Mouse (Mus musculus) thymus, adult 2 months (tissue): ENCODE data around the gene Recql5.
A peak's percentile ranks its signal among the peaks of the same experiment; 100 is the strongest.

Experiments used
- CTCF ChIP-seq: fragments of 200-500 bp; IDR thresholded peaks from 2 replicates; pipeline ENCODE4 v1.5.1; 2012; ENCODE audit warnings: mild to moderate bottlenecking, control low read depth, low read length, moderate library complexity, borderline replicate concordance; ENCODE audit not compliant: control insufficient read depth, poor library complexity, insufficient read depth; ENCODE audit errors: extremely low read depth
- POLR2A ChIP-seq: fragments of 200-500 bp; IDR thresholded peaks from 2 replicates; pipeline ENCODE4 v1.6.1; 2012; ENCODE audit warnings: mild to moderate bottlenecking, low read length, control low read depth, moderate library complexity; ENCODE audit not compliant: control insufficient read depth, poor library complexity, insufficient read depth; ENCODE audit errors: extremely low read depth

DNA sequence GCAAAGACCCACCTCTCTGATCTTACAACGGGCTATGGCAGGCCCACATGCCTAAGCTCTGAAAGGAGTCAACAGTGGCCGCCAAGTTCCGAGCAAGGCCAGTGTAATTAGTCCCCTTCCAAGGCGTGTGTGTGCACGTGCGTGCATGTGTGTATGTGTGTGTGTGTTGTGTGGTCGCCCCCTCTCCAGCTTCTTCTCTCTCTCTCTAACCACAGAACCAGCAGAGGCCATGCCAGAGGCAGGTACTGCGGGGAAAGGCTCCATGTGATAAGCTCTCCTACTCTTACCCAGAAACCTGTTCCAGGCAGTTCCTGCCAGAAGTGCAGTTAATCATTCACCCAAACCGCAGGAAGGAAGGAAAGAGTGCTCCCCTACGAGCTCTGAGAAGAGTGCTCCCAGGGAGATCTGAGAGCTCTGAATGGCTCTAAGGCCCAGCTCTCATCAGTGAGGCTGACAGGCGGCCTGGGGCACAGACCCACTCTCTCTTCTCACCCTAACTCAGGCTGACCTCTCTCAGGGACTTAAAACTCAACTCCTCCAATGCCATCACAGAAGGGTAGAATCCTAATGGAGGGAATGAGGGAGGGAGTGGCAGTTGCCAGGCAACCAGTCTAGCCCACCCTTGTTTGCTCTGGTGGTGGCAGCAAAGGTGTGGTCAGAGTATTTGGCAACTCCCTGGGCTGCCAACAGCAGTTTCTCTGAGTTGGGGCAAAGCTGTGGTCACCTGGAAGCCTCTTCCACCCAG, 21.5 kb downstream of the Recql5 start, which contains the start of gene Smim6:
- TF ChIP-seq CTCF (no peak), POLR2A (0 out of 2 replicates have a peak, but pooled peaks have one; percentile 25)
